Mouse (Mus musculus) G1E (cell line): ENCODE measurements around the gene Gmps.

ENCODE experiments used
- CTCF ChIP-seq: IDR thresholded peaks from 2 replicates; pipeline ENCODE4 v1.5.1; 2012; ENCODE audit warnings: low read depth, low read length, inconsistent platforms, mixed read lengths
- GATA1 ChIP-seq: IDR thresholded peaks from 2 replicates; pipeline ENCODE4 v1.6.1; 2012; ENCODE audit warnings: borderline replicate concordance, low read length, inconsistent platforms, mixed read lengths
- POLR2AphosphoS5 ChIP-seq: IDR thresholded peaks from 2 replicates; pipeline ENCODE4 v1.6.1; 2012; ENCODE audit warnings: low read depth, low read length, inconsistent platforms; ENCODE audit not compliant: insufficient replicate concordance

DNA sequence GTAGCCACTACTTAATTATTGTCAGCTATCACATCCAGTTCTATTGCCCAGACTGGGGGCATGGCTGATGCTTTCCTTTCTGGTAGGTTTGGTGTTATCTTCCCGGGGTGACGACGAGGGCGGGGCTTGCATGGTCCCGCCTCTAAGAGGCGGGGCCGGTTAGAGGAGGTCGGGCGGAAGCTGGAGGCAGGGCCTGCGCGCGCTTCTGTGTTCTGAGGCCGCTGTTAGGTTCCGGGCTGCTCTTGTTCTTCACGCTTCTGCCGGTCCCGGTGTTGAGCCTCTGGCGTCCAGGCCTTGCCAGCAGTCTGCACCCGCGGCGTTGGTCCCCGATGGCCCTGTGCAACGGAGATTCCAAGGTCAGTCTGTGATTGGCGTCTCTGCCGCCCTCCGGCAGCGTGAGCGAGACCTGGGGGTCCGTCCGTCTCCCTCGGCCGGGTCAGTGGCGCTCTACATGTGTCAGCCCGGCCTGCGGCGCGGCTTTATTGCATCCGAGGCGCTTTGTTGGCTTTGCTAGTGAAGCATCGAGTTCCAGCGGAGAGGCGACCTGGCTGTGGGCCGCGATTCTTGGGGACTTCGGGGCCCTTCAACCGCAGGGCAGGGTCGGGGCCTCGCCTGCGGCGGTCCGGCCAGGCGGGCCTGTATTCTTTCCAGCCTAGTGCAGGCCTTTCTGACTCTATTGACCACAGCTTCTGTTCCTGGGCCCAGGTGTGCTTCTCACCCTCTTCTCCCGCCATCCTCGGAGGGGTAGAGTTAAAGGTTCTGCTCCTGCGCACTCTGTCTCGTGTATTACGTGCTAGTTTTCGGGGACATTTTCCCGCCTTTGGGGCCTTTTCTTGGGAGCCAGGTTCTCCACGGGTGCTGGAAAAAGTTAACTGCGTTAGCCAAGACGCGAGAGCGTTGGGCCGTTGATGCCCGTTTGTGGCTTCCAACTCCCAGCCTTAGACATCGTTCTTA lies at the start of gene Gmps:
- TF ChIP-seq CTCF (no peak), GATA1 (no peak), POLR2AphosphoS5 (peak; percentile 61; the same call in 1 of the 2 replicates)
